Mouse (Mus musculus) midbrain, embryonic 11.5 days (tissue): ENCODE data around the gene Zfp963. TPM values are rescaled to one million over a fixed set of nuclear protein-coding genes. Genes with fewer than 3 reads are reported as not detected.
A peak's percentile ranks its signal among the peaks of the same experiment; 100 is the strongest.
"Not testable (repeated sequence)": the region's sequence is repeated elsewhere in the genome, so short reads cannot be mapped to it uniquely, and the experiment has no call there.

ENCODE experiments used
- ATAC-seq: fragments of 200-750 bp; cut with Nextera tagmentation; 2 replicates; pipeline ENCODE4 v1.8.0; 2017; ENCODE audit warnings: moderate TSS enrichment, moderate library complexity; ENCODE audit not compliant: low FRiP score
- DNase-seq: peaks from one replicate; pipeline ENCODE4 v3.0.0; 2015; ENCODE audit warnings: low spot score; ENCODE audit errors: missing footprints
- H3K27ac ChIP-seq: fragments of 300-500 bp; sonication (generic); 2 replicates; pipeline ENCODE4 v1.5.1; 2014; ENCODE audit warnings: low read depth, low read length
- H3K27me3 ChIP-seq: fragments of 300-500 bp; sonication (generic); 2 replicates; pipeline ENCODE4 v1.6.1; 2014; ENCODE audit warnings: mild to moderate bottlenecking, low read length, moderate library complexity, mixed read lengths; ENCODE audit not compliant: control insufficient read depth, insufficient read depth
- H3K36me3 ChIP-seq: fragments of 300-500 bp; sonication (generic); 2 replicates; pipeline ENCODE4 v1.6.1; 2014; ENCODE audit warnings: mild to moderate bottlenecking, low read length, moderate library complexity, mixed read lengths; ENCODE audit not compliant: control insufficient read depth, insufficient read depth
- H3K4me1 ChIP-seq: fragments of 300-500 bp; sonication (generic); 2 replicates; pipeline ENCODE4 v1.6.1; 2014; ENCODE audit warnings: low read length; ENCODE audit not compliant: control insufficient read depth, insufficient read depth
- H3K4me2 ChIP-seq: fragments of 300-500 bp; sonication (generic); 2 replicates; pipeline ENCODE4 v1.6.1; 2014; ENCODE audit warnings: mild to moderate bottlenecking, moderate library complexity
- H3K4me3 ChIP-seq: fragments of 300-500 bp; sonication (generic); 2 replicates; pipeline ENCODE4 v1.5.1; 2014; ENCODE audit warnings: low read depth, low read length
- H3K9ac ChIP-seq: fragments of 300-500 bp; sonication (generic); 2 replicates; pipeline ENCODE4 v1.6.1; 2014; ENCODE audit warnings: low read length
- H3K9me3 ChIP-seq: fragments of 300-500 bp; sonication (generic); 2 replicates; pipeline ENCODE4 v1.6.1; 2016; ENCODE audit warnings: low read length; ENCODE audit not compliant: control insufficient read depth
- WGBS: fragments of 180-500 bp; shearing (Covaris S2); extraction: QIAGEN DNeasy Blood & Tissue Kit; methylation state at CpG from one replicate; pipeline ENCODE4 v1.1.7; 2014; 5-methylcytosine and 5-hydroxymethylcytosine counted together
- polyA plus RNA-seq: library from polyadenylated mRNA; unstranded; fragments of >200 nt; fragmentation: Nextera tagmentation; extraction: Ambion mirVana; gene quantifications from 2 replicates; pipeline ENCODE4 v1.2.1, GENCODE M21; 2014

Gene Zfp963
- polyA plus RNA-seq, 1 experiment from 2014 or later = 7.0 TPM

- WGBS = 93% methylated on average over 8 of the region's 8 CpGs
- Histone ChIP-seq H3K9me3 (no peaks in the 10 kb centered on the region), H3K4me3 (no peak overlapping the region), H3K4me1 (peaks cover 6% of the 10 kb centered on the region), H3K27me3 (no peaks in the 10 kb centered on the region), H3K4me2 (no peak overlapping the region), H3K36me3 (peaks cover 13% of the 10 kb centered on the region; the same call in 1 of the 2 replicates), H3K9ac (no peak overlapping the region), H3K27ac (no peak overlapping the region)
- ATAC-seq (no peak), DNase-seq (peak; percentile 68)
Observed at GRCm38 (mm10) chr8:69713516-69713915, 36.3 kb downstream of the Zfp963 start.

GRCm38 (mm10) chr8:69710624-69711023, 39.1 kb downstream of the Zfp963 start, which contains the start of gene Zfp869:
Zfp869 (minus strand) TSS chr8:69710724.
- not testable (repeated sequence) for H3K4me3 ChIP-seq, H3K4me1 ChIP-seq, H3K27ac ChIP-seq, ATAC-seq, H3K9ac ChIP-seq, H3K4me2 ChIP-seq, DNase-seq, H3K27me3 ChIP-seq, H3K9me3 ChIP-seq
- peaks cover 36% of the 10 kb centered on the region for H3K36me3 ChIP-seq
- WGBS = 95% methylated on average over 10 of the region's 10 CpGs

GRCm38 (mm10) chr8:69701810-69702209, 48.0 kb downstream of the Zfp963 start:
- WGBS = 79% methylated on average over 6 of the region's 6 CpGs

More at GRCm38 (mm10) chr8:69701810-69702209, 48.0 kb downstream of the Zfp963 start:
- ATAC-seq (no peak), DNase-seq (no peak)
- Histone ChIP-seq H3K4me2 (no peak overlapping the region), H3K9me3 (no peaks in the 10 kb centered on the region), H3K27me3 (no peaks in the 10 kb centered on the region), H3K36me3 (peaks cover 31% of the 10 kb centered on the region), H3K4me3 (no peak overlapping the region), H3K4me1 (no peaks in the 10 kb centered on the region), H3K9ac (no peak overlapping the region), H3K27ac (no peak overlapping the region)

Other genes starting within 250 kb of the Zfp963 start
- gene Gm7697, start 227.0 kb downstream of the Zfp963 start, polyA plus RNA-seq = not detected in 2 replicates
- 42.7 and 43.3 TPM in 2 replicates for gene Zfp868, start 124.4 kb downstream of the Zfp963 start, polyA plus RNA-seq
- gene Zfp964, start 95.5 kb downstream of the Zfp963 start, polyA plus RNA-seq = 2.4 and 3.0 TPM in 2 replicates
- 34.9 and 38.6 TPM in 2 replicates for gene Zfp869, start 39.2 kb downstream of the Zfp963 start, polyA plus RNA-seq
- 1.4 and 1.6 TPM in 2 replicates for gene Gm20422, start 24.9 kb upstream of the Zfp963 start, polyA plus RNA-seq
- gene Atp13a1, start 41.2 kb upstream of the Zfp963 start, polyA plus RNA-seq = 33.8 and 40.7 TPM in 2 replicates
- 41.5 and 42.2 TPM in 2 replicates for gene Zfp866, start 41.2 kb upstream of the Zfp963 start, polyA plus RNA-seq
- gene Gmip, start 58.7 kb upstream of the Zfp963 start, polyA plus RNA-seq = 7.8 TPM in 2 replicates
- gene Lpar2, start 72.5 kb upstream of the Zfp963 start, polyA plus RNA-seq = 0.72 and 1.2 TPM in 2 replicates
- gene Pbx4, start 82.5 kb upstream of the Zfp963 start, polyA plus RNA-seq = 33.9 and 39.1 TPM in 2 replicates
- 0.31 and 0.40 TPM in 2 replicates for gene Cilp2, start 137.7 kb upstream of the Zfp963 start, polyA plus RNA-seq
- 3.4 and 4.0 TPM in 2 replicates for gene Tssk6, start 152.2 kb upstream of the Zfp963 start, polyA plus RNA-seq
- 167 and 172 TPM in 2 replicates for gene Ndufa13, start 152.6 kb upstream of the Zfp963 start, polyA plus RNA-seq
- 3.2 and 3.6 TPM in 2 replicates for gene Yjefn3, start 152.7 kb upstream of the Zfp963 start, polyA plus RNA-seq
- gene Gatad2a, start 246.4 kb upstream of the Zfp963 start, polyA plus RNA-seq = 52.7 and 65.2 TPM in 2 replicates